Mouse (Mus musculus): Measurements from ENCODE around the gene Cep112.

Gene Cep112

GRCm38 (mm10) chr11:108449811-108450210 lies 24.8 kb downstream of the Cep112 start:
- DNase-seq, result peak; percentile 86

GRCm38 (mm10) chr11:108459599-108459998 lies 34.6 kb downstream of the Cep112 start:
- DNase-seq, result no peak

- DNase-seq, result no peak
These were observed 39.1 kb downstream of the Cep112 start for GRCm38 (mm10) chr11:108464138-108464537.

GRCm38 (mm10) chr11:108464715-108465301 lies 39.8 kb downstream of the Cep112 start:
- DNase-seq, result no peak

GRCm38 (mm10) chr11:108475738-108476137 lies 50.7 kb downstream of the Cep112 start:
- peak; percentile 7 for DNase-seq

- no peak for DNase-seq
These were observed 51.2 kb downstream of the Cep112 start for GRCm38 (mm10) chr11:108476226-108476625.

- no peak for DNase-seq
These were observed 59.0 kb downstream of the Cep112 start for GRCm38 (mm10) chr11:108483976-108484375.

- DNase-seq, result no peak
These were observed 63.3 kb downstream of the Cep112 start for GRCm38 (mm10) chr11:108488256-108488655.

- DNase-seq, result no peak
These were observed 64.9 kb downstream of the Cep112 start for GRCm38 (mm10) chr11:108489863-108490262.

GRCm38 (mm10) chr11:108508190-108508589 lies 83.2 kb downstream of the Cep112 start:
- DNase-seq, result no peak

GRCm38 (mm10) chr11:108527725-108528363 lies 102.9 kb downstream of the Cep112 start:
- no peak for DNase-seq

GRCm38 (mm10) chr11:108532901-108533300 lies 107.9 kb downstream of the Cep112 start:
- DNase-seq, result no peak

GRCm38 (mm10) chr11:108534014-108534413 lies 109.0 kb downstream of the Cep112 start:
- no peak for DNase-seq

- no peak for DNase-seq
These were observed 128.1 kb downstream of the Cep112 start for GRCm38 (mm10) chr11:108552997-108553622.

- no peak for DNase-seq
These were observed 128.9 kb downstream of the Cep112 start for GRCm38 (mm10) chr11:108553881-108554280.

- DNase-seq, result no peak
These were observed 133.6 kb downstream of the Cep112 start for GRCm38 (mm10) chr11:108558544-108558943.

- no peak for DNase-seq
These were observed 134.5 kb downstream of the Cep112 start for GRCm38 (mm10) chr11:108559506-108559905.

- no peak for DNase-seq
These were observed 137.1 kb downstream of the Cep112 start for GRCm38 (mm10) chr11:108562076-108562475.

- no peak for DNase-seq
These were observed 161.7 kb downstream of the Cep112 start for GRCm38 (mm10) chr11:108586551-108587184.

- no peak for DNase-seq
These were observed 168.4 kb downstream of the Cep112 start for GRCm38 (mm10) chr11:108593207-108593958.

GRCm38 (mm10) chr11:108593959-108594579 lies 169.1 kb downstream of the Cep112 start:
- no peak for DNase-seq

GRCm38 (mm10) chr11:108605301-108605700 lies 180.3 kb downstream of the Cep112 start:
- DNase-seq, result no peak

GRCm38 (mm10) chr11:108606036-108606435 lies 181.0 kb downstream of the Cep112 start:
- DNase-seq, result no peak

Data from thymus, postnatal 4 days (tissue).